Mouse (Mus musculus) right cerebral cortex, postnatal 25 days (tissue): ENCODE measurements at regions not wholly inside any gene's neighbourhood (a gene's known extent, or its start where the extent isn't known, plus 50 kb on each side); places are given as distances from the start of the nearest gene placed in this dataset.
A peak's percentile ranks its signal among the peaks of the same experiment; 100 is the strongest.

Experiments
- DNase-seq: peaks from one replicate; pipeline ENCODE4 v3.0.0; 2022

DNA sequence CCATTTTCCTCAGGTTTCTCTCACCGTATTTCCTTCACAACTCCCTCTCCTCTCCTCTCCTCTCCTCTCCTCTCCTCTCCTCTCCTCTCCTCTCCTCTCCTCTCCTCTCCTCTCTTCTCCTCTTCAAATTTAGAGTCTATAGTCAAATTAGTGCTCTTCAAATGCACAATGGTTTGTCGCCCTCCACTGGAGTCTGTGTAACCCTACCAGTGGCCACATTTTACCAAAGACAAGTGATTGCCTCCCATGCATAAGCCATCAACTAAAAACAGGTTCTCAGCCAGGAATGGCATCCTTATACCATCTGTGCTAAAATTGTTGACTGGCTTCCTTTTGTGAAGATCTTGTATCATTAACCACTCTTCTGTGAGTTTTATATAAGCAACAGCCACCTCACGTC, 979.5 kb upstream of the Adam24 start:
- DNase-seq = peak; percentile 9

DNA sequence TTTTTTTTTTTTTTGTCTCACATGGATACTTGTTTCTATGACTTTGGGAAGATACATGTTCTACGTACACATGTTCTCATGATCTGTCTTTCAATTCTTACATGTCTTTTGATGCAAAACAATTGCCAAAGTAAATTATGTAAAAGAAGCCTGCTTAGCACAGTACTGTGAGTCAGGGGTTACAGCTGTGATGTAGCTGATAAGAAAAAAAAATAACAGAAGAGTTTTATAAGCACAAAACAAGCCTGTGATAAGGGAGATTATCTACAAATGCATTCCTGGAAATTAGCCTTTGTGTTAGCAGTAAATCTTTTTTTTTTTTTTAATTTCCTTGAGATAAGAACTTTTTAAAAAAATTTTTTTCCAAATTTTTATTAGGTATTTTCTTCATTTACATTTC, 969.0 kb upstream of the Adam24 start:
- DNase-seq = no peak

GRCm38 (mm10) chr8:39742377-39742776, 932.5 kb upstream of the Adam24 start:
- DNase-seq = no peak

DNA sequence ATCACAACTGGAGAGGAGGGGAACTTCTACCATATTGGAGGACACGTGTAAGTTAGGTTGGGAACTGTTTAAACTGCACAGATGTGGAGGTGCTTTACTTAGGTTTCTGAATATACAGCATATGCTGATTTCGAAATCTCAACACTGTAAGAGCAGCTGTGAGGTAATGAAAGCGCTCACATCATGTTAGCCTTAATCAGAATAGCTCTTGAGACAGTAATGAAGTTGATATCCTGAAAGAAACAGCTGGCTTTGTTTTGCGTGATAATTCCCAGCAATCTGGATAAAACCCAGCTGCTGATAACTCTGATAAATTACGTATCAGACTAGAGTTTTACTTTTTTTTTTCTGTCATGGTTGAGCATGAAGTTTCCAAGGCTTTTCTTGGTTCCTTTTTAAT, 928.7 kb upstream of the Adam24 start:
- no peak for DNase-seq

DNA sequence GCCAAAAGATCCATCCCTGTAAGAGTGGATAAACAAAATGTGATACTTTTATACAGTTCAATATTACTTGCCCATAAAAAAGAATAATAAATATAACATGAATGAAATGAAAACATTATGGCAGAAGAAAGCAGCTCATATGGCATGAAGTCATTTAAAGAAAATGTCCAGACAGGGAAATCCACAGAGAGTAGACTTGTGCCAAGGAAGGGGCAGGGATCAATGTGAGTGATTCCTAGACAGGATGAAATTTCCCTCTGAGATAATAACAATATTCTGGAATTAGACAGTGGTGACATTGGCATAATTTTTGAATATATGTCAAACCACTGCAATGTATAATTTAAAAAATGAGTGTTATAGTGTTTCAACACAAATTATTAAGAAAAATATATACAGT, 915.0 kb upstream of the Adam24 start:
- no peak for DNase-seq

DNA sequence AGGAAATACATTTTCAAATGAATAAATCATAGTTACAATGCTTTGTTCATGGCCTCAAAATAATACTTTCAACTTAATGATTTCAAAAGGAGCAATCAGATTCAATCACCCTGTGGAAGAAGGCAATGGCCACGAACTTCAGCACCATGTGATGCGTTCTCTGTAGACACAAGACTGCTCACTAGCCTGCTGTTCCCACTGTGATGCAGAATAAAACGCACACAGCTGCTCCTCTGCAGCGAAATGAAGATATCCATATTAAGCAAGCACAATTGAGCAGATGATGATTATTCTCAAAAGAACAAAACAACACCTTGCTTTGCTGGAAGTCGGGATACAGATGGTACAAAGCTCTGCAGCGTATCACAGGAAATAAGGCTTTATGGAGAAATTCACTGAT, 895.4 kb upstream of the Adam24 start:
- no peak for DNase-seq

DNA sequence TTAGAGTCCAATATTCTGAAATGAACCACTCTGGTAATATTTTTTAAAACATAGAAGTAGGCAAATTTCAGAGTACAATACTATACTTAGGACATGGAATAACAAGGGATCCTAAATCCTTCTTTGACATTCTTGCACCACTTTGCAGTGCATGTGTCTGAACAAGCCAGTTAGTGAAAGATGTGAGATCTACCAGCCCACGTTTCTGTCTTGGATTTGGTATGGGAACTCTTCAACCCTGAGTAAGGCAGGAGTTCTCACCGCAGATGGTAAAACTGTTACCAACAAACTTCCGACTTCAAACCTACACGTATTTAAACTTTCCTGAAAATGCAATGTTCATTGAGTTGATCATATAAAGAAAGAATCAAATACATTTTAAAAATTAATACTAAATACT, 894.7 kb upstream of the Adam24 start:
- DNase-seq = no peak

DNA sequence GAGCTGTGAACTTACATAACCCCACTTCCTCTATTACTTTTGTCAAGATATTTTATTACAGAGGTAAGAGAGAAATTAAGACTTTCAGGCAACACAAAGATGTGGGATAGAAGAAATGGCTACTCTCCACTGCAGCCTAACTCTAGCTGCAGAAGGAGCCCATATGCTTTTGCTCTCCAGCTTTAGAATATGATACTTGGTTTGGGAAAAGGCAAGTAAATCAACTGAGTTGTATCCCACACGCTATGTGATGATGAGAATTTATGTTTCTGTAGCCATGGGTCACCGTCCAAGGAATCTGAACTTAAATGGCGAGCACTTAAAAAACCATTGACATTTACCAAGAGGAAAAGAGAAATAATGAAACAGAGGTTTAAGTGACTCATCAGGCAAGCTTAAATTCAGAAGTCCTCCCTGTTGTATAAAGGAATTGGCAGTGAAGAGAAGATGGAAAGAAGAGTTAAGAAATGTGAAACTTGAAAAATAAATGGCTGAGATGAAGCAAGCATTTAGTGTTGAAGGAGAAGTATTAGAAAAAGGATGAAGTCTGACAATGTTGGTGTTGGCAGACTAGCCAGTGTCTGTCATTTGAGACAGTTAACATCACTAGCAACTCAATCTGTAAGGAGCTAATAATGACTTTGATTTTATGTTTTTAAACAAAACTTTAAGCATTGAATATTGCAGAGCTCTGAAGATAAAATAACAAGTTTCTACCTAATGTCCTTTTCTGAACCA, 893.3 kb upstream of the Adam24 start:
- no peak for DNase-seq

GRCm38 (mm10) chr8:39782162-39782530, 892.7 kb upstream of the Adam24 start:
- DNase-seq = no peak
